Mouse (Mus musculus): ENCODE data around the gene Fgr.

GRCm38 (mm10) chr4:133037798-133038197, 63.9 kb downstream of the Fgr start:
- TF ChIP-seq CTCF (IDR thresholded peaks at IDR 0.05; ENCODE audit: low read depth) (no peak), EP300 (optimal IDR thresholded peaks at IDR 0.05) (no peak)
